Mouse (Mus musculus): ENCODE data around the gene Prps1l3. TPM values are rescaled to one million over a fixed set of nuclear protein-coding genes. Genes with fewer than 3 reads are reported as not detected.

Prps1l3 gene
- total RNA-seq, 1 experiment = 71.8 TPM

DNA sequence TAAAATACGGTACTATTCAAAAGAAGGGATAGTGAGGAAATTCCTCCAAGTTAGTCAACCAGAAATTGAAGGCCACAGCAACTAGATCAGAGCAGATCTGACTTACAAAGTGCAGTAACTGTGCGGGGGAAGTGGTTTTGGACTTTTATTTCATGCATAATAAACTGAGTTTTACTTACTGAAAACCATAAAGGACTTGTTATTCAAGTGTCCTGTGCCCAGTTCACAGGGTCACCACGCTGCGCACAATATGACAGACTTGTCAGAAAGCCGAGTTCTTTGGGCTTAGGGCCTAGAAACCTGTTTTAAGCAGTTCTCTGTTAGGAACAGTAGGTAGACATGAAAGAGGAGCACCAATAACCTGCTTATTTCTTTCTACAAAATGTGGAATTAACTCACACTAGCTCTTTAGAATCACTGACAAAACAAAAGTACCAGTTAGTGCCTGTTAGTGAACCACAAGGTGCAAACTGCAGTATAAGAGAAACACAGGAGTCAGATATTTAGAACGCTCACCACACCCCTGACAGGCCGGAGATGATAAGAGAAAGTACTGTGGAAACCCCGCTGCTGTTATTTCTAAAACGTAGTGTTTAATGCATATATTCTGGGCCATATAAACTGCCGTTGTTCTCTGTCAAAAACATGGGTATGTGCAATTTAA lies 32.7 kb upstream of the Prps1l3 start, which contains the start of gene Slc25a21:
Slc25a21 (minus strand) TSS at position 110 of the 664 bp plus-strand sequence.
- Histone ChIP-seq H3K4me3 (ENCODE audit: insufficient read depth in 1 of 2, low read depth in 1 of 2, low read length in 2 of 2, poor library complexity in 1 of 2, severe bottlenecking in 1 of 2) (peak within 1 kb of the TSS; percentile 63 to 70), H3K4me1 (ENCODE audit: control insufficient read depth in 2 of 2, insufficient read depth in 2 of 2, low read length in 2 of 2, poor library complexity in 1 of 2) (no peaks in the 10 kb centered on the region), H3K36me3 (ENCODE audit: control insufficient read depth, insufficient read depth, low read length, poor library complexity, severe bottlenecking) (no peaks in the 10 kb centered on the region), H3K9me3 (ENCODE audit: control insufficient read depth, insufficient read depth, low read depth, low read length) (no peaks in the 10 kb centered on the region), H3K27ac (ENCODE audit: insufficient read depth, low read depth, low read length, poor library complexity, severe bottlenecking) (no peak within 1 kb of the TSS), H3K9ac (ENCODE audit: insufficient read depth, low read depth, low read length, poor library complexity, severe bottlenecking) (peak within 1 kb of the TSS; percentile 48)
- in situ Hi-C loops (cut with MboI; ENCODE audit: low sequenced_read_pairs in 2 of 2, unreplicated experiment in 2 of 2) = loop anchor here (25.0 kb wide), 2 partner anchors 510 to 660 kb away; partner anchors contain the start of genes Nkx2-1 (in 1 of the 2) and Pax9 (in 1 of the 2)
- DNase-seq (ENCODE audit: low read depth, low spot score) = no peak
- no peak for TF ChIP-seq MAFK (IDR thresholded peaks at IDR 0.05; ENCODE audit: insufficient read depth, low read depth, low read length)
- no peak for TF ChIP-seq ZNF384 (IDR thresholded peaks at IDR 0.05; ENCODE audit: low read depth, low read length)

- no peak overlapping the region for H3K9ac ChIP-seq (ENCODE audit: insufficient read depth, low read depth, low read length, poor library complexity, severe bottlenecking)
- in situ Hi-C loops (cut with MboI; ENCODE audit: low sequenced_read_pairs in 2 of 2, unreplicated experiment in 2 of 2) = loop anchor here (25.0 kb wide), 2 partner anchors 511 to 661 kb away; partner anchors contain the start of genes Nkx2-1 (in 1 of the 2) and Pax9 (in 1 of the 2)
- TF ChIP-seq HCFC1 (IDR thresholded peaks at IDR 0.05; ENCODE audit: borderline replicate concordance, insufficient read depth, low read length) (no peak), ZNF384 (IDR thresholded peaks at IDR 0.05; ENCODE audit: low read depth, low read length) (no peak), ZC3H11A (IDR thresholded peaks at IDR 0.05; ENCODE audit: borderline replicate concordance, low read depth, low read length) (no peak), CHD2 (IDR thresholded peaks at IDR 0.05; ENCODE audit: low read depth, low read length) (no peak), MAFK (IDR thresholded peaks at IDR 0.05; ENCODE audit: insufficient read depth, low read depth, low read length) (no peak)
- no peak for DNase-seq (ENCODE audit: low read depth, low spot score)
- no peak overlapping the region for H3K27ac ChIP-seq (ENCODE audit: insufficient read depth, low read depth, low read length, poor library complexity, severe bottlenecking)
- H3K4me3 ChIP-seq (ENCODE audit: insufficient read depth in 1 of 2, low read depth in 1 of 2, low read length in 2 of 2, poor library complexity in 1 of 2, severe bottlenecking in 1 of 2) = no peak overlapping the region
- H3K36me3 ChIP-seq (ENCODE audit: control insufficient read depth, insufficient read depth, low read length, poor library complexity, severe bottlenecking) = no peaks in the 10 kb centered on the region
- H3K4me1 ChIP-seq (ENCODE audit: control insufficient read depth in 2 of 2, insufficient read depth in 2 of 2, low read length in 2 of 2, poor library complexity in 1 of 2) = no peaks in the 10 kb centered on the region
- H3K9me3 ChIP-seq (ENCODE audit: control insufficient read depth, insufficient read depth, low read depth, low read length) = no peaks in the 10 kb centered on the region
Measured at GRCm38 (mm10) chr12:57198269-57198668, 31.9 kb upstream of the Prps1l3 start.

DNA sequence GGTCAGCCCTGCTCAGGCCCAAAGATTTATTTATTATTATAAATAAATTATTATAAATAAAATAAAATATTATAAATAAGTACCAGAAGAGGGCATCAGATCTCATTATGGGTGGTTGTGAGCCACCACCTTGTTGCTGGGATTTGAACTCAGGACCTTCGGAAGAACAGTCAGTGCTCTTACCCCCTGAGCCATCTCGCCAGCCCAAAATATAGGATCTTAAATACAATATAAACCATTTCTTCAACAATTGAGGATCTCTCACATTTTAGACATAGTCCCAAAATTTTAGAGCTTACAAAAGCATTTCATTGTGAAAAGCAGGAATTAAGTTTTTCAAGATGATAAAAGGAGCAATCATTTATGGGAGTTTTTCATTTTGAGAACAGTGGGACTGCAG lies 30.8 kb upstream of the Prps1l3 start:
- in situ Hi-C loops (cut with MboI; ENCODE audit: low sequenced_read_pairs in 2 of 2, unreplicated experiment in 2 of 2) = loop anchor here (25.0 kb wide), 2 partner anchors 512 to 662 kb away; partner anchors contain the start of genes Nkx2-1 (in 1 of the 2) and Pax9 (in 1 of the 2)
- no peak overlapping the region for H3K9ac ChIP-seq (ENCODE audit: insufficient read depth, low read depth, low read length, poor library complexity, severe bottlenecking)
- H3K4me1 ChIP-seq (ENCODE audit: control insufficient read depth in 2 of 2, insufficient read depth in 2 of 2, low read length in 2 of 2, poor library complexity in 1 of 2) = no peaks in the 10 kb centered on the region
- H3K36me3 ChIP-seq (ENCODE audit: control insufficient read depth, insufficient read depth, low read length, poor library complexity, severe bottlenecking) = no peaks in the 10 kb centered on the region
- H3K9me3 ChIP-seq (ENCODE audit: control insufficient read depth, insufficient read depth, low read depth, low read length) = no peaks in the 10 kb centered on the region
- H3K4me3 ChIP-seq (ENCODE audit: insufficient read depth in 1 of 2, low read depth in 1 of 2, low read length in 2 of 2, poor library complexity in 1 of 2, severe bottlenecking in 1 of 2) = no peak overlapping the region
- no peak overlapping the region for H3K27ac ChIP-seq (ENCODE audit: insufficient read depth, low read depth, low read length, poor library complexity, severe bottlenecking)
- no peak for TF ChIP-seq CHD2 (IDR thresholded peaks at IDR 0.05; ENCODE audit: low read depth, low read length)
- no peak for TF ChIP-seq HCFC1 (IDR thresholded peaks at IDR 0.05; ENCODE audit: borderline replicate concordance, insufficient read depth, low read length)
- TF ChIP-seq MAFK (IDR thresholded peaks at IDR 0.05; ENCODE audit: insufficient read depth, low read depth, low read length) = no peak
- no peak for TF ChIP-seq ZNF384 (IDR thresholded peaks at IDR 0.05; ENCODE audit: low read depth, low read length)
- no peak for TF ChIP-seq ZC3H11A (IDR thresholded peaks at IDR 0.05; ENCODE audit: borderline replicate concordance, low read depth, low read length)
- no peak for DNase-seq (ENCODE audit: low read depth, low spot score)

GRCm38 (mm10) chr12:57201901-57202300 lies 28.3 kb upstream of the Prps1l3 start:
- Histone ChIP-seq H3K9ac (ENCODE audit: insufficient read depth, low read depth, low read length, poor library complexity, severe bottlenecking) (no peak overlapping the region), H3K4me1 (ENCODE audit: control insufficient read depth in 2 of 2, insufficient read depth in 2 of 2, low read length in 2 of 2, poor library complexity in 1 of 2) (no peaks in the 10 kb centered on the region), H3K4me3 (ENCODE audit: insufficient read depth in 1 of 2, low read depth in 1 of 2, low read length in 2 of 2, poor library complexity in 1 of 2, severe bottlenecking in 1 of 2) (no peak overlapping the region), H3K36me3 (ENCODE audit: control insufficient read depth, insufficient read depth, low read length, poor library complexity, severe bottlenecking) (no peaks in the 10 kb centered on the region), H3K9me3 (ENCODE audit: control insufficient read depth, insufficient read depth, low read depth, low read length) (no peaks in the 10 kb centered on the region), H3K27ac (ENCODE audit: insufficient read depth, low read depth, low read length, poor library complexity, severe bottlenecking) (no peak overlapping the region)
- DNase-seq (ENCODE audit: low read depth, low spot score) = no peak
- TF ChIP-seq ZC3H11A (IDR thresholded peaks at IDR 0.05; ENCODE audit: borderline replicate concordance, low read depth, low read length) = no peak
- TF ChIP-seq HCFC1 (IDR thresholded peaks at IDR 0.05; ENCODE audit: borderline replicate concordance, insufficient read depth, low read length) = no peak
- TF ChIP-seq CHD2 (IDR thresholded peaks at IDR 0.05; ENCODE audit: low read depth, low read length) = no peak
- no peak for TF ChIP-seq ZNF384 (IDR thresholded peaks at IDR 0.05; ENCODE audit: low read depth, low read length)
- TF ChIP-seq MAFK (IDR thresholded peaks at IDR 0.05; ENCODE audit: insufficient read depth, low read depth, low read length) = no peak
- in situ Hi-C loops (cut with MboI; ENCODE audit: low sequenced_read_pairs in 2 of 2, unreplicated experiment in 2 of 2) = no loop called here
